Mouse (Mus musculus) bone marrow macrophage, adult 2 months (primary cell): ENCODE measurements at regions not wholly inside any gene's neighbourhood (a gene's known extent, or its start where the extent isn't known, plus 50 kb on each side); places are given as distances from the start of the nearest gene placed in this dataset.

Experiments used
- CTCF ChIP-seq: IDR thresholded peaks from 2 replicates; pipeline ENCODE4 v1.5.1; 2012; ENCODE audit warnings: low read depth, mild to moderate bottlenecking, low read length, moderate library complexity
- POLR2A ChIP-seq: IDR thresholded peaks from 2 replicates; pipeline ENCODE4 v1.6.1; 2012; ENCODE audit warnings: mild to moderate bottlenecking, low read depth, low read length, borderline replicate concordance

GRCm38 (mm10) chr1:76070831-76071321 is 524.8 kb downstream of the Slc4a3 start:
- TF ChIP-seq POLR2A (no peak), CTCF (no peak)
